Mouse (Mus musculus) neural tube, embryonic 12.5 days (tissue): ENCODE measurements around the gene Cldn20. TPM values are rescaled to one million over a fixed set of nuclear protein-coding genes. Genes with fewer than 3 reads are reported as not detected.

Experiments used
- polyA plus RNA-seq: library from polyadenylated mRNA; unstranded; fragments of >200 nt; fragmentation: Nextera tagmentation; extraction: Ambion mirVana; gene quantifications from 2 replicates; pipeline ENCODE4 v1.2.1, GENCODE M21; 2016

Cldn20 gene
- polyA plus RNA-seq, 1 experiment from 2014 or later: not detected

Other genes with a start within 250 kb of the Cldn20 start
- gene Tiam2, start 206.0 kb upstream of the Cldn20 start, polyA plus RNA-seq: 6.7 and 7.5 TPM in 2 replicates
- gene Tfb1m, start 25.2 kb downstream of the Cldn20 start, polyA plus RNA-seq: 16.3 and 17.6 TPM in 2 replicates
- gene Nox3, start 163.7 kb downstream of the Cldn20 start, polyA plus RNA-seq: 0.26 TPM in 1 of 2 replicates, not detected in the other